Mouse (Mus musculus) testis, postnatal 10 days (tissue): ENCODE data around the gene Hacd2.

ENCODE experiments used
- DNase-seq: peaks from one replicate; pipeline ENCODE4 v3.0.0; 2021; ENCODE audit warnings: low spot score

The Hacd2 gene

GRCm38 (mm10) chr16:35006251-35006650 is 16.0 kb upstream of the Hacd2 start:
- DNase-seq, result no peak

- DNase-seq, result no peak
These were observed 14.9 kb upstream of the Hacd2 start for GRCm38 (mm10) chr16:35007361-35007760.

GRCm38 (mm10) chr16:35008447-35008846 is 13.8 kb upstream of the Hacd2 start:
- DNase-seq, result no peak

- DNase-seq, result no peak
These were observed 8.7 kb upstream of the Hacd2 start for GRCm38 (mm10) chr16:35013501-35013900.

- no peak for DNase-seq
These were observed 5.7 kb upstream of the Hacd2 start for GRCm38 (mm10) chr16:35016491-35016890.

- DNase-seq, result no peak
These were observed 3.7 kb upstream of the Hacd2 start for GRCm38 (mm10) chr16:35018470-35018974.

GRCm38 (mm10) chr16:35021903-35022241 is 356 bp upstream of the Hacd2 start:
- DNase-seq, result no peak

GRCm38 (mm10) chr16:35023138-35023735 is 1.0 kb downstream of the Hacd2 start:
- DNase-seq, result no peak

GRCm38 (mm10) chr16:35024300-35024699 is 2.1 kb downstream of the Hacd2 start:
- DNase-seq, result no peak

- no peak for DNase-seq
These were observed 3.1 kb downstream of the Hacd2 start for GRCm38 (mm10) chr16:35025347-35025746.

GRCm38 (mm10) chr16:35033241-35033640 is 11.0 kb downstream of the Hacd2 start:
- no peak for DNase-seq

- no peak for DNase-seq
These were observed 11.8 kb downstream of the Hacd2 start for GRCm38 (mm10) chr16:35033809-35034577.

GRCm38 (mm10) chr16:35034971-35035370 is 12.7 kb downstream of the Hacd2 start:
- no peak for DNase-seq

GRCm38 (mm10) chr16:35036754-35037153 is 14.5 kb downstream of the Hacd2 start:
- DNase-seq, result no peak

GRCm38 (mm10) chr16:35038343-35039057 is 16.3 kb downstream of the Hacd2 start:
- DNase-seq, result no peak

- no peak for DNase-seq
These were observed 17.9 kb downstream of the Hacd2 start for GRCm38 (mm10) chr16:35040154-35040553.

GRCm38 (mm10) chr16:35041001-35041400 is 18.8 kb downstream of the Hacd2 start:
- no peak for DNase-seq

- DNase-seq, result no peak
These were observed 24.0 kb downstream of the Hacd2 start for GRCm38 (mm10) chr16:35046081-35046775.

- DNase-seq, result no peak
These were observed 25.2 kb downstream of the Hacd2 start for GRCm38 (mm10) chr16:35047272-35047969.

GRCm38 (mm10) chr16:35051066-35051465 is 28.8 kb downstream of the Hacd2 start:
- DNase-seq, result no peak

- no peak for DNase-seq
These were observed 30.0 kb downstream of the Hacd2 start for GRCm38 (mm10) chr16:35052191-35052590.
